Mouse (Mus musculus) liver, adult 2 months (tissue): ENCODE results near the gene Pusl1.

Source experiments
- CTCF ChIP-seq: fragments of 200-500 bp; IDR thresholded peaks from 2 replicates; pipeline ENCODE4 v1.5.1; 2011; ENCODE audit warnings: low read depth, low read length, control low read depth
- POLR2A ChIP-seq: fragments of 200-500 bp; IDR thresholded peaks from 2 replicates; pipeline ENCODE4 v1.6.1; 2011; ENCODE audit warnings: low read length, control low read depth; ENCODE audit not compliant: insufficient read depth; ENCODE audit errors: extremely low read depth

DNA sequence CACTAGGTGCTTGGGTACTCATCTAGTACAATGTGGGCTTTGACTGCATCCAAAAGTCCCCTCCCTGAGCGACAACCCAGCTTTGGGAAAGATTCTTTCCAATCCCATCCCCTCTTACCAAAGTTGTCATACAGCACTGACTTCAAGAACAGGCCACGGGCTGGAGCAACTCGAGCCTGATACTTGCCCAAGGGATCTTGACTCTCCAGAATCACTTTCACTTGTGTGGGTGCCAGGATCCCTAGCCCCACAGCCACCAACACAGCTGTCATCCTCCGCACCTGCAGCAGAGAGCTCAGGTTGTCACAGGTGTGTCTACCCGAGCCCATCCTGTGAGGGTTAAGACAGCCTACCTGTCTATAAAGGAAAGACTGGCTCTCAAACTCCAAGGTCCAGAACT is 2.3 kb downstream of the Pusl1 start:
- TF ChIP-seq CTCF (no peak), POLR2A (no peak)
